Mouse (Mus musculus): ENCODE results near the gene Arpc3. TPM values are rescaled to one million over a fixed set of nuclear protein-coding genes. Genes with fewer than 3 reads are reported as not detected.
A peak's percentile ranks its signal among the peaks of the same experiment; 100 is the strongest.
"Not testable (repeated sequence)": the region's sequence is repeated elsewhere in the genome, so short reads cannot be mapped to it uniquely, and the experiment has no call there.

Gene Arpc3
- total RNA-seq, 2 experiments from 2014 or later: 211 to 225 TPM

DNA sequence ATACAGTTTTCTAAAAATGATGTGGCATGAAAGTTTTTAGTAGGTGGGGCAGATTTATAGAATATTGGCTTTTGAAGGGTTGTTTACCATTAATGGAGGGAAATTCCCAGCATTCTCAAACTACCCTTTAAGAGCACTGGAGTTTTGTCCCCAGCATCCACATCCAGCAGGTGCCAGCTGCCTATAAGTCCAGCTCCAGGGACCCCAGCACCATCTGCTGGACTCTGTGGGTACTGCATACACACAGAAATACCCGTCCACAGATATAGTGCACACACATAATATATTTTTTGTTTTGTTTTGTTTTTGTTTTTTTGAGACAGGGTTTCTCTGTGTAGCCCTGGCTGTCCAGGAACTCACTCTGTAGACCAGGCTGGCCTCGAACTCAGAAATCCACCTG, 2.2 kb downstream of the Arpc3 start:
- intact Hi-C loops (cut with DNase I): no loop called here
- DNase-seq (ENCODE audit: low spot score in 2 of 2): peak; percentile 56 to 64

DNA sequence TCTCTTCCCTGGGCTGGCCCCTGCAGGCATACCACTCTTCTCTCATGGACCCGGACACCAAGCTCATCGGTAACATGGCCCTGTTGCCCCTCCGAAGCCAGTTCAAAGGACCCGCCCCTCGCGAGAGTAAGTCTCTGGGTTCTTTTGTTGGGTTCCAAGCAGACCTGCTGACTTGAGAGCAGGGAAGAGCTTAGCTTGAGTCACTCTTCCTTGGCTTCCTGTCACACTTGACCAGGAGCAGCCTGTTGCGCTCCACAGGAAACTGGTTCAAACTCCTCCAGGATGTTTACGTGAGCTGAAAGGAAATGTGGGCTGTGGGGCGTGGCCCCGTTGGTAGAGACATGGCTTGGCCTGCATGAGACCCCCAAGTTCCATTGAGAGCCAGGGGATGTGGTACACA, 5.1 kb downstream of the Arpc3 start:
- DNase-seq (ENCODE audit: low spot score in 2 of 2): no peak

GRCm38 (mm10) chr5:122397495-122397894, 5.8 kb downstream of the Arpc3 start:
- intact Hi-C loops (cut with DNase I): no loop called here
- DNase-seq (ENCODE audit: low spot score in 2 of 2): no peak

More for the DNA sequence above, 5.1 kb downstream of the Arpc3 start:
- intact Hi-C loops (cut with DNase I): no loop called here

DNA sequence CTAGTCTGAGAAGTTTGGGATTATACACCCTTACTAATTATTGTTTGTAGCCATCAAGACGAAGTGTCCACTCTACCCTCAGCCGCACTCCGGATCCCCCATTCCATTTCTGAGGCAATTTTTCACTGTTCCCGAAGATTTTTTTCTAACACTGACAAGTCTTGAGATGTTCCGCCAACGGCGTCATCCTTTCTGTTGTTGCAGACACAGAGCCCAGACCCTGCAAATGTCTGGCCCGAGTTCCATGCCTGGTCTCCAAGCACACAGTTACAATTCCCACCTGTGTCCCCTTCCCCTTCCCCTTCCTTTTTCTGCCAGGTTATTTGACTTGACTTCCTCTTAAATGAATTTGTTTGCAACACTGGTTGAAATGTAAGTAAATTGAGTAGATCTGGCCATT, 8.2 kb downstream of the Arpc3 start:
- intact Hi-C loops (cut with DNase I): loop anchor here (2.0 to 5.0 kb wide), 2 partner anchors 227 to 327 kb away; no protein-coding TSS in a partner anchor
- DNase-seq (ENCODE audit: low spot score in 2 of 2): no peak

DNA sequence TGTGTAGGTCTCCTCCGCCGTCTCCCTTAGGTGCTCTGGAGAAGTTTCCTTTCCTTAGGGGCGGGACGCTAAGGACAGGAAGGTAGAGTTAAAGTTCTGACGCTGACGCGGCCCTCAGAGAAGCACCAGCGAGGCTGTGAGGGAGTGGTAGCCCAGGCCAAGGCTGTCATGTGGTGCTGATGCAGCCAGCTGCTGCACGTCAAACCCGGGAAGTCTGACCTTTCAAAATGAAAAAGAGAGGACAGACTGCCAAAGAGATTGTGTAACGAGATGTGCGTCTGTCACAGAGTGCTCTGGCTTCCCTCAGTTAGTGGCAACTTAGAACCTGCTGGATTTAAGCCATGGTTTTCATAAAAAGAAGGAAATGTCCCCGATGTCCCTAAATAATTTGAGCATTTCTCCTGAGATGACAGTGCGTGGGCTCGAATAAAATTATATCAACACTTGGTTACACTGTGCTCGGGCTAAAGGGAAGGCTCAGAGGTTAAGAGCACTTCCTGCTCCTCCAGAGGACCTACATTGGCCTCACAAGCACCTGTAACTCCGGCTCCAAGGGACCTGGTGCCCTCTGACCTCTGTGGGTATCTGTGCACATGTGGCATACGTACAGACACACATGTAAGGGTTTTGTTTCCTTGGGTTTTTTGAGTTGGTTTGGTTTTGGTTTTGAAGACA, 9.1 kb downstream of the Arpc3 start:
- DNase-seq (ENCODE audit: low spot score in 2 of 2): peak; percentile 38 to 43
- intact Hi-C loops (cut with DNase I): loop anchor here (2.0 to 5.0 kb wide), 2 partner anchors 226 to 327 kb away; no protein-coding TSS in a partner anchor

GRCm38 (mm10) chr5:122401303-122401640, 9.6 kb downstream of the Arpc3 start:
- peak; percentile 66 to 82 for DNase-seq (ENCODE audit: low spot score in 2 of 2)
- intact Hi-C loops (cut with DNase I): loop anchor here (2.0 to 5.0 kb wide), 2 partner anchors 226 to 326 kb away; no protein-coding TSS in a partner anchor

DNA sequence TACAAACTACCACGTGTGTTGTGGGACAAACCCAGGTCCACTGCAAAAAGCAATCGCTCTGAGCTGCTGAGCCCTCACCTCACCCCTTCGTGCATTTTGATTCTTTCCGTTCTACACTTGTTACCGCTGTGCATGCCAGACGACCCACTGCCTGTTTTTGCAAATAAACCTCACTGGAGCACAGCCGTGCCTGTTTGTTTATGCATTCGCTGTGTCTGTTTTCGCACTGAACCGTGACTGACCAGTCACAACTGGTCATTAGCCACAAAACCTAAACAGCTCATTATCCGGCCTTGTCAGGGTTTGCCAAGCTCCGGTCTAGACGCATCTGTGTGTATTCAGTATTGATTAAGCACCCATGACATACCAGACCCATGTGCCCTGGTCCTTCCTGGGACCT, 10.5 kb downstream of the Arpc3 start:
- DNase-seq (ENCODE audit: low spot score in 2 of 2): no peak
- intact Hi-C loops (cut with DNase I): loop anchor here (5.0 kb wide), 1 partner anchor 325 kb away; no protein-coding TSS in a partner anchor

DNA sequence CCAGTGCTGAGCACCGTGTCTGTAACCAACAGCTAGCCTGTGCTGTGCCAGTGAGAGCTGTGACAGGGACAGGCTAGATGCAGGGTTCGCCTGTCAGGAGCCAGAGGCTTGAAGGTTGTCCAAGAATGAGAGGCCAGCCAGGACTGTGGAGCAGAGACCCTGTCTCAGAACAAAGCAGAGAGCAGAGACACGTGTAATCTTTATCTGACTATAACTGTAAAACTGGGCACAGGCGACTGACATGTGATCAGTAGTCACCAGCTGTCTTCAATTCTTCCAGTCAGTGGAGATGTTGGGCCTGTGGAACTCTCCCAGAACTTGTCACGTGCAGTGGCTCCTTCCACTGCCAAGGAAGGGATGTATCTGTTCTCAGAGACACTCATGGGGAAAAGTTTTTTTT, 11.1 kb downstream of the Arpc3 start:
- intact Hi-C loops (cut with DNase I): loop anchor here (5.0 kb wide), 1 partner anchor 325 kb away; no protein-coding TSS in a partner anchor
- peak; percentile 61 to 67 for DNase-seq (ENCODE audit: low spot score in 2 of 2)

DNA sequence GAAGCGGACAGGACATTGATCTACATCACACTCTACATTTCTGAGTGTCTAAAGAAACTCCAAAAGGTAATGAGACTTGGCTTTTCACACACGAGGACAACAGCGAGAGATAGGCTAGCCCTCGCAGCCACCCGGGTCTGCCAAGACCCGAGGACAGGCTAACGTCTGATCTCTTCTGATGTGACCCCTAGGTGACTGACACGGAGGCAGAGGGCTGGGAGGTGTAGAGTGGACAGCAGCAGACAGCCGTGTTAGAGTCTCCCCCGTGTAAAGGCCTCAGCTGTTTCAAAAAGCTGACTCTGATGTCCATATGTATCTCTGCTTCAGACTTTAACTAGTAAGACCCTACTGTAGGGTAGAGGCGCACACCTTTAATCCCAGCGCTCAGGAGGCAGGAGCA, 11.7 kb downstream of the Arpc3 start:
- intact Hi-C loops (cut with DNase I): loop anchor here (5.0 kb wide), 1 partner anchor 324 kb away; no protein-coding TSS in a partner anchor
- DNase-seq (ENCODE audit: low spot score in 2 of 2): no peak

DNA sequence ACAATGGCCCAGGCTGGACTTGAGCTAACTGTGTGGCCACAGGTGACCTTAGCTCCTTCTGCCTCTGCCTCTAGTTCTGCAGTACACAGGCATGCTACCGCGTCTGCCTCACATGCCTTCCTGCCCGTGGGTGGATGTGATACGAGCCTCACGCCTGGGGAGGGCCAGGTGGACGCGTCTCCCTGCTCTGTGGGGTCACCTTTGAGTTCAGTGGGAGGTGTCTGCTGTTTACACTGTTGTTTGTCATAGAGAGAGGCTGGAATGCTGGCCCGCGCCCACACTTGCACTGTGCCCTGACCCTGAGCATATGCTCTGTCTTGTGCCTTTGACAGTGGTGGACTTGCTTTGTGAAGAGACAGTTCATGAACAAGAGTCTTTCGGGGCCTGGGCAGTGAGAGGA, 13.9 kb downstream of the Arpc3 start:
- DNase-seq (ENCODE audit: low spot score in 2 of 2): no peak
- intact Hi-C loops (cut with DNase I): no loop called here

DNA sequence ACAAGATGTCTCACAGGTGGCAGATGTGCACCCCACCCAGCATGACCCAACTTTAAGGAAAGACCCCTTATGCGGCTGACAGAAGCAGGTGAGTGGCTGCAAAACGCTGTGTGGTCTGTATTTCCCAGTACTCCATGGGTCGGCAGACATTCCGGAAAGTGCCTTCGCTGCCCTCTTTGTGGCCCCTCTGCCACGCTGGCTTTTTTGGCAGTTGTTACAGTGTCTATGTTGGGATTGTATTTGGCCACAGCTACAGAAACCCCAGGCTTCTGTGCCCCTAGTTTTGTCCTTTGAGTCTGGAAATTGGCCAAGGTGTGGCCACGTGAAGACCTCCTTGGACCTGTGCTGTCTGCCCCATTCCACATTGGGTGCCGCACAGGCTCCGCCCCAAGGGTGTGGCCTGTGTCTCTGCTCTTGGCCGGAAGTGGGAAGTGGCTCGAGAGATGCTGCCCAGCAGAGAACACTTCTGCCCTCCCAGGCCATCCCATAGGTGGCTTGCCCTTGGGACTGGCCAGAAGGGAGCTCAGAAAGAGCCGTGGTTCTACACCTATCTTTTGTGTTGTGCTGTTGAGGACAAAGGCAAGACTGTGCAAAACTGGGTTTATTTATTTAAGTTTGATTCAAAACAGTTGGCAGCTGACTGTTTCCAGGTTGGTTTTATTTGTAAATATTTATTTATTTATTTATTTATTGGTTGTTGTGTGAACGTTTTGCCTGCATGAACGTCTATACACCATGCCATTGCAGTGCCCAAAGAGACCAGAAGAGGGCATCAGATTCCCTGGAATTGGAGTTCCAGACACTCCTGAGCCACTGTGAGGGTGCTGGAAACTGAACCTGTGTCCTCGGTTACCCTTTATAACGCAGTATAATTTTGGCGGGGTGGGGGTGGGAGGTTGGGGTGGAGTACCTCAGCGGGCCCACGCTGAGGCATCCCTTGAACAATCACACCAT, 18.3 kb downstream of the Arpc3 start:
- no peak for DNase-seq (ENCODE audit: low spot score in 2 of 2)
- intact Hi-C loops (cut with DNase I): no loop called here

GRCm38 (mm10) chr5:122411892-122412291, 20.2 kb downstream of the Arpc3 start:
- intact Hi-C loops (cut with DNase I): no loop called here
- DNase-seq (ENCODE audit: low spot score in 2 of 2): no peak

- no peak for DNase-seq (ENCODE audit: low spot score in 2 of 2)
- intact Hi-C loops (cut with DNase I): no loop called here
These were observed 21.1 kb downstream of the Arpc3 start for GRCm38 (mm10) chr5:122412826-122413225.

DNA sequence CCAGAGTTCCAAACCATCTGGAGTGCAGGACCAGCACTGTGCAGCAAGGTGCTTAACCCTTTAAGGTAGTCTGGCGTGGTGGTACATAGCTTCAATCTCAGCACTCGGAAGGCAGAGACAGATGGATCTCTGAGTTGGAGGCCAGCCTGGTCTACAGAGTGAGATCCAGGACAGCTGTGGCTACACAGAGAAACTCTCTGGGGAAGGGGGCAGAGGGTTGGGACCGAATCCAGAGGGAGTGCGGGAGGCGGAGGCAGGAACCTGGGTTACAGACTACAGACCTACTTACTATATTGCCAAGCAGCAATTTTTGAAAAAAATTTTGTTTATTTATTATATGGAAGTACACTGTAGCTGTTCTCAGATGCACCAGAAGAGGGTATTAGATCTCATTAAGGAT, 22.7 kb downstream of the Arpc3 start:
- DNase-seq (ENCODE audit: low spot score in 2 of 2): no peak
- intact Hi-C loops (cut with DNase I): no loop called here

DNA sequence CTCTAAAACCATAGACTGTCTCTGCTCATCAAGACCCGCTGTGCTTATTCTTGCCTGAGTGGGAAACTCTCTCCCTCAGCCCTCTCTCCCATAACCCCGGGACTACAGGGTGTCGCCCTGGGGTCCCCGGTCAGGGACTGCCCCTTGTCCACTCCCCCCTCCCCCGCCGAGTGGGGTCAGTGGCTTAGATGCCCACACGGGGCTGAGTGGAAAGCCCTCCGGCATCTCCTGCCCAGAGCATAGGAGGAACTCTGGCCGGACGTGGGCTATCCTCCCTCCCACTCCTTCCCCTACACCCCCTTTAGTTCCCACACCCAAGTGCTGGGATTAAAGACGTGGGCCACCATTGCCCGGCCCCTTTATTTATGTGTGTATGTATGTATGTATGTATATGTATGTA, 23.8 kb downstream of the Arpc3 start:
- intact Hi-C loops (cut with DNase I): no loop called here
- no peak for DNase-seq (ENCODE audit: low spot score in 2 of 2)

DNA sequence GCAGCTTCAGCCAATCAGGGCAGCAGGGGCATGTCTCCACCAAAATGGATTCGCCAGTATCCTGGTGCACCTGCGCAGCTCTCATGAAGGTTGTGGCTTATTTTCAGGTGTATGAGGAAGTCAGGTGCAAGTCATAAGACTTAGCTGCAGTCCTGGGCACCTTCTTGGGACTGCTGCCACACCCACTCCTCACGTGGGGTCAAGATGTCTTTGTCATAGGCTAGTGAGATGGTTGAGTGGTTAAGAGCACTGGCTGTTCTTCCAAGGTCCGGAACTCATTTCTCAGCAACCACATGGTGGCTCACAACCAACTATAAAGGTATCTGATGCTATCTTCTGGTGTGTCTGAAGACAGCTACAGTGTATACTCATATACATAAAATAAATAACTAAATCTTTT, 29.0 kb downstream of the Arpc3 start:
- not testable (repeated sequence) for DNase-seq (ENCODE audit: low spot score in 2 of 2)
- intact Hi-C loops (cut with DNase I): loop anchor here (5.0 kb wide), 1 partner anchor 307 kb away; no protein-coding TSS in a partner anchor

- intact Hi-C loops (cut with DNase I): loop anchor here (5.0 kb wide), 1 partner anchor 306 kb away; no protein-coding TSS in a partner anchor
These were observed 29.8 kb downstream of the Arpc3 start, which contains the start of gene Anapc7 for GRCm38 (mm10) chr5:122421271-122422068. TSS of gene Anapc7 (plus strand) at chr5:122421693.

GRCm38 (mm10) chr5:122422071-122422964, 30.6 kb downstream of the Arpc3 start:
- intact Hi-C loops (cut with DNase I): loop anchor here (5.0 kb wide), 1 partner anchor 305 kb away; no protein-coding TSS in a partner anchor
- DNase-seq (ENCODE audit: low spot score in 2 of 2): peak; percentile 91 to 93

More at GRCm38 (mm10) chr5:122421271-122422068, 29.8 kb downstream of the Arpc3 start, which contains the start of gene Anapc7:
- DNase-seq (ENCODE audit: low spot score in 2 of 2): no peak
